Mouse (Mus musculus) liver, adult 2 months (tissue): ENCODE measurements around the gene Smg6.

ENCODE experiments used
- CTCF ChIP-seq: fragments of 200-500 bp; IDR thresholded peaks from 2 replicates; pipeline ENCODE4 v1.5.1; 2011; ENCODE audit warnings: low read depth, low read length, control low read depth
- POLR2A ChIP-seq: fragments of 200-500 bp; IDR thresholded peaks from 2 replicates; pipeline ENCODE4 v1.6.1; 2011; ENCODE audit warnings: low read length, control low read depth; ENCODE audit not compliant: insufficient read depth; ENCODE audit errors: extremely low read depth

GRCm38 (mm10) chr11:74961953-74962352 is 36.3 kb downstream of the Smg6 start:
- TF ChIP-seq CTCF: no peak
- no peak for TF ChIP-seq POLR2A
